Mouse (Mus musculus) gastrocnemius, adult 2 months (tissue): ENCODE measurements around the gene Map2k4. TPM values are rescaled to one million over a fixed set of nuclear protein-coding genes. Genes with fewer than 3 reads are reported as not detected.

Experiments
- DNase-seq: peaks from one replicate; pipeline ENCODE4 v3.0.0; 2022
- H3K27ac ChIP-seq: fragments of 200-600 bp; 2 replicates; pipeline ENCODE4 v1.8.1; 2022; ENCODE audit warnings: mild to moderate bottlenecking
- H3K4me3 ChIP-seq: fragments of 200-600 bp; 2 replicates; pipeline ENCODE4 v1.8.1; 2022; ENCODE audit warnings: mild to moderate bottlenecking, moderate library complexity
- CTCF ChIP-seq: fragments of 200-600 bp; IDR thresholded peaks from 2 replicates; pipeline ENCODE4 v1.8.1; 2022; ENCODE audit warnings: antibody characterized with exemption, mild to moderate bottlenecking, moderate library complexity
- intact Hi-C: fragments of 180-260 bp; cut with DNase I; formaldehyde crosslinking; loops from one replicate; pipeline ENCODE4 v1.15.1; 2025
- total RNA-seq, 2 experiments: library from RNA; stranded (reverse); gene quantifications; 2 replicates each; pipeline ENCODE4 v1.2.3; 2021

The Map2k4 gene
- total RNA-seq, 2 experiments from 2014 or later = 61.3 to 77.9 TPM

DNA sequence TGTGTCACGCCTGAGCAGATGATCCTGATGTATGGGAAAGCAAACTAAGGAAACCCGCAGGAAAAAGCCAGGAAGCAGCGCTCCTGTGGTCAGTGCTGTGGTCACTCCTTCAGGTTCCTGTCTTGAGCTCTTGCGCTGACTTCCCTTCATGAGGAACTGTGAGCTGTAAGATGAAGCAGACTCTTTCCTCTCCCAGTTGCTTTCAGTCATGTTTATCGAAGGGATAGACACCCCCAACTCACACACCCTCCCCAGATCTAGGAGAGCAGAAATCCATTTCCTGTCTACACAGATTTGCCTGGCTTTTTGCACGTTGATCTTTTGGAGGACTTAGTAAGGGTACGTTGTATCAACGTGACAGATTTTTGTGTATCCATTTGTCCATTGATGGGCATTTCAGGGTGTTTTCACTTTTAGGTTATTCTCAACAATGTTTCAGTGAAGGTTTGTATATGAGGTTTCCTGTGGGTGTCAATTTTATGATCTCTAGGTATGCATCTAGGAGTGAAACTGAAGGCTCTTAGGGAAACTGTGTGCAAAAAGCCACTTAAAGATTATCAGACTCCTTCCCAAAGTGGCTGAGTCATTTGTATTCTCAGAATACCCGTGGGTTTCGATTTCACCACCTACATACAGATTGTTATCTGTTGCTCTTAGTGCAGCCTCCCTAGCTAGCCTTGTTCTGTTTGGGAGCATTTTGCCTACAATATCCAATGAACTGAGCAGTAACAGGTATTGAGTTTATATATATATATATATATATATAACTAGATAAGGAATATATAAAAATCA, 6.5 kb upstream of the Map2k4 start:
- H3K27ac ChIP-seq = no peak overlapping the region
- intact Hi-C loops = no loop called here
- no peak for DNase-seq
- TF ChIP-seq CTCF = no peak
- H3K4me3 ChIP-seq = no peak overlapping the region

DNA sequence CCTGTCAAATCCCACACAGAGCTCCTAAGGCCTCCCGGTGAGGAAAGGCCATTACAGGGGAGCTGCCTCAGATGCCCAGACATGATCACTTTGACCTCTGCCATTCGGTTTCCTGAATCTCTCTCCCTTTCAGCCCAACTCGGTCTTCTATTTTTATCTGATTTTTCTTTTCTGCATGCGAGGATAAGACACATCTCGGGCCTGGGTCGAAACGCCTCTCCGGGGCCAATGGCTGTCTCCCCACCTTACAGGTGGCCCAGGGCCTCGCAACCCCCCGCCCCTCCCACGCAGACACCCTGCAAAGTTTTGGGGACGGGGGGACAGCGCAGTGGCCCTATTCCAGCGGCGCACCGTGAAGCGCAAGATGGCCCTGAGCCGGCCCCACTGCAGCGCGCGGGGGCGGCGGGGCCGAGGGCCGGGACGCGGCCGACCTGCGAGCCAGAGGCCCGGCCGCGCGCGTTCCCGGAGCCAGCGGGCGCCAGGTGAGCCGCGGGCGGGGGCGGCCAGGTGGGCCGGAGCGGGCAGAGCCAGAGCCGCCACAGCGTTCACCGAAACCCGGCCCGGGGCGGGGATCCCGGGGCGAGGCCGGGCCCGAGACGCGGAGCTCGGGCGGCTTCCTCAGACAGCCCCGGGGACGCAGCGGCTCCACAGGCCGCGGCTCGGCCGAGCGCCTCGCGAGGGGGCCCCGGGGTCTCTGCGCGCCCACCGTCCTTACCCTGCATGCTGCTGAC, 511 bp downstream of the Map2k4 start:
- peak overlapping the region; percentile 96 for H3K27ac ChIP-seq
- no peak for DNase-seq
- peak overlapping the region; percentile 95 for H3K4me3 ChIP-seq
- no peak for TF ChIP-seq CTCF
- intact Hi-C loops = loop anchor here (5.0 kb wide), 1 partner anchor 60 kb away; no protein-coding TSS in a partner anchor

DNA sequence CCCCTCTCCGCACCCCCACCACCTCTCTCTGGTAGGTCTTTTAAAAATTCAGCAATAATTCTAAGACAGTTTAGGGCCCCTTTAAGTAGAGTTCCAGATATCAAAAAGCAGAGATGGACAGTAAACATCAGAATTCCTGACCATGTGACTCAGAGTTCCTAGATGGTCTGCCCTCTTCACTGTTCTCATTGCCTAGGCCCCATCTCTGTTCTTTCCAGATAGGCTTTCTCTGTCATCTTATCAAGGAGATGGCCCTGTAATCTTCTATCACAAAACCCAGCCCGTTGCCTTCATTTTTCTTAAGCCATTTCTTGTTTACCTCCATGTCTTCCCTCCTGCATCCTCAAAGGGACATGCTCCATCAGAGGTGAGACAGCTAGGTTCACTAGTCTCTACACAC, 1.9 kb downstream of the Map2k4 start:
- H3K27ac ChIP-seq = no peak overlapping the region
- DNase-seq = no peak
- H3K4me3 ChIP-seq = no peak overlapping the region
- no peak for TF ChIP-seq CTCF
- intact Hi-C loops = loop anchor here (5.0 kb wide), 1 partner anchor 59 kb away; no protein-coding TSS in a partner anchor

DNA sequence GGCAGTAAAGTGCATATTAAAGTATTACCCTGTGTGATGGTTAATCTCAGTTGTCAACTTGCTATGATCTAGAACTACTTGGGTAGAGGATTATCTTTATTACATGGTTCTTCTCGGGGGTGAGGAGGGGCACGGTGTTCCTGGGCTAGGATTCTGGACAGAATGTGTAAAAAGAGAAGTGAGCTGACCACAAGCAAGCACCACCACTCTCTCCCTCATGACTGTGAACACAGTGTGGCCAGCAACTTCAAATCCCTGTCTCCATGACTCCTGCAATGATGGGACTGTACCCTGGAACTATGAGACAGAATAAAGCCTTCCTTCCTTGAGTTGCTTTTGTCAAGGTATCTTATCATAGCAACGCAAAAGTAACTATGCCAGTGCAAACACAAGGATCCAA, 6.5 kb downstream of the Map2k4 start:
- H3K4me3 ChIP-seq = no peak overlapping the region
- TF ChIP-seq CTCF = no peak
- DNase-seq = no peak
- intact Hi-C loops = no loop called here
- H3K27ac ChIP-seq = no peak overlapping the region

DNA sequence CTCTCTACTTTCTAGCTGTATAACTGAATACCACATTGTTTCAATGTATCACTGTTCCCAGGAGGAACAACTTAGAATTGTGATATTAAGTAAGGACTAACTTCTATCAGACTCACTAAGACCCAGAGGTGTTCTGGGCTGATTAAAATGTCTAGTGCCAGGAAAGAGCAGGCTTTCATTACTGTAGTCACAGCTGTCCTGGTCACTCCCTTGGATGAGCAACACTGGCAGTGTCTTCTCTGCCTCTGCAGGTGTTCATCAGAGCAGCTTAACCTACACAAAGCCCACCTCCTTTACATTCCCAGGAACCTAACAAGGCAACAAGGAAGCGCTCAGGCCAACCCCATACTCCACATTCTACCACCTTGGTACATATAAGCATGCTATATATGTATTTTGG, 8.5 kb downstream of the Map2k4 start:
- intact Hi-C loops = no loop called here
- DNase-seq = no peak
- Histone ChIP-seq H3K27ac (0 out of 2 replicates have a peak overlapping the region, but pooled peaks have one; percentile 4), H3K4me3 (no peak overlapping the region)
- TF ChIP-seq CTCF = no peak

DNA sequence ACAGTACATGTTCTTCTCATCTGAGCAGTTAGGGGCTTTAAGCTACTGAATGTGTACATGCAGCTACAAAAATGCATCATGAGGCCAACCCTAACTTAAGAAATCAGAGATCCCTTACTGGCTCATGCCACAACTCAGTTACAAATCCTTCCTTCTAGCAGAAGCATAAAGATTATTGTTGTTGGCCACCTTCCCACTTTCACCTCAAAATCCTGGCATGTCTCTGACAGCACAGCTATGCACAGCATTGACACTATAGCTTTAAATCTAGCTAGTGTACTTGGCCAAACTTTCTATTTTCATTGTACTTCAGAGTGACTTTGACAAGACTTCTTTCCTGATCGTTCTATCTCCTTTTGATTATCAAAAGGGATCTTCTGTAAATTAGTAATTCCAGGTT, 9.0 kb downstream of the Map2k4 start:
- Histone ChIP-seq H3K27ac (no peak overlapping the region), H3K4me3 (no peak overlapping the region)
- DNase-seq = no peak
- TF ChIP-seq CTCF = no peak
- intact Hi-C loops = no loop called here

DNA sequence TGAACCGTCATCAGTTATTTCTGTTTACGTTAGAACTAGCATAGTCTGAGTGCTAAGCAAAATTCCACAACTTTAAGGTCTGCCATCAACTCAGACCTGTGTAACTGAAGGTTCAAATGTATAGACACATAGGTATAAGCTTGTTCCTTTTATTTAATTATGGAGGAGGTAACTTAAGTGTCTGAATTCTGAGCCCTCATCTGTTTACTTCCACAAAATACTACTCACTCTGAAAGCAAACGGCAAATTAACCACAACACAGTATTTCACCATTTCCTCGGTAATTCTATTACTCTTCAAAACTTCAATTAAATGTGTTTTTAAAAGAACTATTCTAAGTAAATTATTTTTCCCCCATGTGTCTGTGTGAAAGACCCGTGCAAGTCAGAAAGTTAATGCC, 10.3 kb downstream of the Map2k4 start:
- no peak overlapping the region for H3K4me3 ChIP-seq
- intact Hi-C loops = no loop called here
- no peak for DNase-seq
- no peak for TF ChIP-seq CTCF
- H3K27ac ChIP-seq = no peak overlapping the region

DNA sequence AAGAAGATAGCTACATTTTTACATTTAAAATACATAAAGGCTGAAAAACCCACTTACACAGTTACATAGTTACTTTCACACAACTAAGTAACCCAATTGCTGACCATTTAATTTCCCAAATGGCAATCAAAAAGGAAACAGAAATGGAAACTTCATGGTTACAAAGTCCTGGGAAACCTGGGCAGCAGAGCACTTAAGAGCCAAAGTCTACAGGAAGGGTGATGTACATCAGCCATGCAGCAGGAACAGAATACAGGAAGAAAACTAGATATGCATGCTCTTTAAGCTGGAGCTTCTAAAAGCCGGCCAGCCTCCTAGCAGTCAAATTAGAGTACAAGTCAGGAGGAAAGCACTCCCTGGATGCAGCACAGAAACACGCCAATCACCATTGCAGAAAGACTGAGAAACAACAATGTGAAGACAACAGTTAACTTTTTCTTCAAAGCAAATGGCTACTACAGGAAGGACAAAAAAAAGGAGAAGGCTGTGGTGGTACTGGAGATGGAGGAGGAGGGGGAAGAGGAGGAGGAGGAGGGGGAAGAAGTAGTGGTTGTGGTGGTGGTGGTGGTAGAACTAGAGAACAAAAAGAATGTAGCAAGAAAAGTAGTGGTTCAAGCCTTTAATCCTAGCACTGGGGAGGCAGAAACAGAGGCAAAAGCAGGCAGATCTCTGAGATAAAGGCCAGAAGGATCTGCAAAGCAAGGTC, 11.0 kb downstream of the Map2k4 start:
- intact Hi-C loops = no loop called here
- DNase-seq = no peak
- no peak overlapping the region for H3K4me3 ChIP-seq
- TF ChIP-seq CTCF = no peak
- H3K27ac ChIP-seq = no peak overlapping the region

DNA sequence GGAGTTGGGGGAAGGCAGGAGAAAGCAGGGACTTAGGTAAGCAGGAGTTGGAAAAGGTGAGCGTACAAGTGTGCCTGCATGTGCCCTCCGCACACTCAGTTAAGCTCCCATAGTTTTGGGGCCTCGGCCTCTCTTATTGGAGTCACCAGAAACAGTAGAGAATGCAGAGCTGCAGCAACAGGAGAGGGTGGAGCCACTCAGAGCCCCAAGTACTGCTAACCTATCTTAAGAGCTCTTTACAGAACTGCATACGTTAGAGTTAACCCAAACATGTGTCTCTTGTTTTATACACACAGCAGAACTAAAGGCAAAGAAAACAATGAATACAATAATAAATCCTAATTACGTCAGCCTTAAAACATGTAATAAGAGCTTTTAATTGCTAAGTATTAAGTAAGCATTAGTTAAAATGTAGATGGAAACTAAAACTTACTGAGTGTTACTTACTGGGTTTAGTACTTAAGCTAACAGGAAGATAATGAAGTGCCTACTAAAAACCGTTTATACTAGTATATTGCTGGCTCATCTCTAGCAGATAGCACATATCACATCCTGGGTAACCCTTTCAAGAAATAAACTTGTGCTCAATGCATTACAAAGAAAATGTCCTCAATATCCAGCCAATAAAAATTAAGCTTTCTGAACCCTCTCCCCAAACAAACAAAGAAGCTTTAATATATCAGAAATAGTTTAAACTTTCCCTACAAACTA, 14.0 kb downstream of the Map2k4 start:
- DNase-seq = no peak
- H3K27ac ChIP-seq = no peak overlapping the region
- intact Hi-C loops = no loop called here
- no peak for TF ChIP-seq CTCF
- no peak overlapping the region for H3K4me3 ChIP-seq

DNA sequence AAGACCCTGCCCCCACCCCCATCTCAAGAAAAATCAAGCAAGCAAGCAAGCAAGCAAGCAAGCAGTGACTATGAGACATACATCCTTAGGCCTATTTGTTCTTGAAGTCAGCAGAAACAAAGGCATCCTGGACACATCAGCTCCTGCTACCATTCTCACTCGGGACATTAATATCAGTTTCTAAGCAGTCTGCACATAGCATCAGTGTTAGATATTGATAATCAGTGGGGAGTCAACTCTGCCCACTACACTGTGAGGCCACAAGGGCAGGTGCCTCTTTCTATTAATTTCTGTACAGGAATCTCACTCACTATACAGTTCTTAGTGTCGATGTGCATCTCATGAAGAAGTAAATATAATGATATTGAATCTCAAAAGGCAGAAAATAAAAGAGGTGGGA, 14.6 kb downstream of the Map2k4 start:
- no peak for DNase-seq
- H3K27ac ChIP-seq = no peak overlapping the region
- intact Hi-C loops = no loop called here
- TF ChIP-seq CTCF = no peak
- H3K4me3 ChIP-seq = no peak overlapping the region

DNA sequence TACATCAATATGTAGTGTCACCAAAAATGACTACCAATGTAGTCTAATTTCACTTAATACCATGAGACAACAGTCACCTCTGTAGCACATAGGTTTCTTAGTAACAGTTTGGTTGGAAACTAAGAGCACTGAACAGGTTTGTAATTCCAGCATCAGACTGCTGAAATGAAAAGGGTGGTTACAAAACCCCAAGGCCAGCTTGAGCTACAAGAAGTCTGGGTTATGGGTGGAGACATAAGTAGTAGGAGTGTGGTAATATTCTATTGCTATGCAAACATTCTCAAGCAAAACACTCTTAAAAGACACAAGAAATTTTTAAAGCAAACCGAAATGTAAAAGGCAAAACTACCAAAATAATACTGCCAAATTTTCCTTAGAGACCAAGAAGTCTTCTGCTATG, 16.6 kb downstream of the Map2k4 start:
- Histone ChIP-seq H3K27ac (no peak overlapping the region), H3K4me3 (no peak overlapping the region)
- TF ChIP-seq CTCF = no peak
- DNase-seq = no peak
- intact Hi-C loops = no loop called here

DNA sequence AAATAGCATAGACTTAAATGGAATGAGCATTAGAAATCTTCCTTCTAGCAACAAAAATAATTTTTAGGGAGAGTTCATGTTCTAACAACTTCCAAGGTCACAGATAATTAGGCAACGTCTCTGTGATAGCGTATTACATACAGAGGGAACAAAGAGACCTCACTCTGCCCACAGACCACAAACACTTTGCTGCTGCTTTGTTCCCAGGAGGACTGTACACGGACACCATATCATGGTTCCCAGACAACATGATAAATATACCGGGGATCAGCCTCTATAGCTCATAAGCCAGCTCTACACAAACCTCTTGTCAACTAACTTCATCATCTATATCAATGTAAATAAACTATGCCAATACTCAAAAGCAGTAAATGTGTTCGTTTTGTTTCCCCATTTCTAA, 18.1 kb downstream of the Map2k4 start:
- Histone ChIP-seq H3K4me3 (no peak overlapping the region), H3K27ac (peak overlapping the region; percentile 52; the same call in 1 of the 2 replicates)
- intact Hi-C loops = no loop called here
- no peak for DNase-seq
- TF ChIP-seq CTCF = no peak
